Mouse (Mus musculus) ES-Bruce4 (cell line): ENCODE measurements around the gene Hist1h2be.

Experiments used
- CTCF ChIP-seq: IDR thresholded peaks from one replicate; pipeline ENCODE4 v1.8.1; 2011; ENCODE audit warnings: low read depth, low read length
- EP300 ChIP-seq: IDR thresholded peaks from 2 replicates; pipeline ENCODE4 v1.6.1; 2011; ENCODE audit warnings: low read depth, low read length; ENCODE audit not compliant: insufficient read depth

GRCm38 (mm10) chr13:23581408-23582218, 39.3 kb downstream of the Hist1h2be start, which contains the start of gene Hist1h4d:
- TF ChIP-seq CTCF, result no peak
- peak; percentile 72 for TF ChIP-seq EP300
